Mouse (Mus musculus): ENCODE data around the gene Rnf10. TPM values are rescaled to one million over a fixed set of nuclear protein-coding genes. Genes with fewer than 3 reads are reported as not detected.

Gene Rnf10
- total RNA-seq, 2 experiments from 2014 or later = 253 to 265 TPM

DNA sequence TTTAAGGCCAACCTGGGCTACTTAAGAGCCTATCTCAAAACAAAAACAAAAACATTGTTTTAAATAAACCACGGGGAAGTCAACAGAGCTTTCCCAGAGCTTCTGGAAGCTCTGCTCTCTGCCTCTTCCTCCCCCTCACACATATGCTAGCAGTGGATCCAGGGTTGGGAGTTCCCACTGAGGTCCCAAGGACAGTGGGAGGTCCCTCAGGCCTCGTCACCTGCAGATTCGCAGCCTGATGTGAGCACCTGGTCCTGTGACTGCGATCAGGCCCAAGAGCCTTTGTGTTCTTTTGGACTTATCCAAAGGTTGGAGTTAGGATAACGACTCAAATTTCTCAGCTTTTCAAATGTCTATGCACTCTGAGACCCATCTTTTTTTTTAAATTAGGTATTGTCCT lies 64.1 kb downstream of the Rnf10 start:
- TF ChIP-seq CTCF (IDR thresholded peaks at IDR 0.05) = no peak
- intact Hi-C loops (cut with DNase I) = no loop called here
- Histone ChIP-seq H3K4me3 (no peak overlapping the region), H3K27ac (peak overlapping the region; percentile 76)
- no peak for DNase-seq (ENCODE audit: extremely low spot score in 1 of 2, low spot score in 2 of 2)

- intact Hi-C loops (cut with DNase I) = loop anchor here (2.0 kb wide), 1 partner anchor 61 kb away; no protein-coding TSS in a partner anchor
- TF ChIP-seq CTCF (IDR thresholded peaks at IDR 0.05) = no peak
- Histone ChIP-seq H3K27ac (peak overlapping the region; percentile 76), H3K4me3 (no peak overlapping the region)
- peak in 1 of 2 experiments; percentile 31 for DNase-seq (ENCODE audit: extremely low spot score in 1 of 2, low spot score in 2 of 2)
These were observed 64.8 kb downstream of the Rnf10 start for GRCm38 (mm10) chr5:115207892-115208291.

- DNase-seq (ENCODE audit: extremely low spot score in 1 of 2, low spot score in 2 of 2) = no peak
- peak; percentile 52 for TF ChIP-seq CTCF (IDR thresholded peaks at IDR 0.05)
- H3K4me3 ChIP-seq = no peak overlapping the region
- intact Hi-C loops (cut with DNase I) = loop anchor here (2.0 kb wide), 1 partner anchor 62 kb away; no protein-coding TSS in a partner anchor
- H3K27ac ChIP-seq = peak overlapping the region; percentile 76
These were observed 65.5 kb downstream of the Rnf10 start for GRCm38 (mm10) chr5:115207244-115207643.

- peak; percentile 56 to 69 for DNase-seq (ENCODE audit: extremely low spot score in 1 of 2, low spot score in 2 of 2)
- intact Hi-C loops (cut with DNase I) = no loop called here
- Histone ChIP-seq H3K4me3 (peak overlapping the region; percentile 13; the same call in 1 of the 2 replicates), H3K27ac (peak overlapping the region; percentile 91)
- TF ChIP-seq CTCF (IDR thresholded peaks at IDR 0.05) = no peak
These were observed 68.0 kb downstream of the Rnf10 start for GRCm38 (mm10) chr5:115204562-115205311.

DNA sequence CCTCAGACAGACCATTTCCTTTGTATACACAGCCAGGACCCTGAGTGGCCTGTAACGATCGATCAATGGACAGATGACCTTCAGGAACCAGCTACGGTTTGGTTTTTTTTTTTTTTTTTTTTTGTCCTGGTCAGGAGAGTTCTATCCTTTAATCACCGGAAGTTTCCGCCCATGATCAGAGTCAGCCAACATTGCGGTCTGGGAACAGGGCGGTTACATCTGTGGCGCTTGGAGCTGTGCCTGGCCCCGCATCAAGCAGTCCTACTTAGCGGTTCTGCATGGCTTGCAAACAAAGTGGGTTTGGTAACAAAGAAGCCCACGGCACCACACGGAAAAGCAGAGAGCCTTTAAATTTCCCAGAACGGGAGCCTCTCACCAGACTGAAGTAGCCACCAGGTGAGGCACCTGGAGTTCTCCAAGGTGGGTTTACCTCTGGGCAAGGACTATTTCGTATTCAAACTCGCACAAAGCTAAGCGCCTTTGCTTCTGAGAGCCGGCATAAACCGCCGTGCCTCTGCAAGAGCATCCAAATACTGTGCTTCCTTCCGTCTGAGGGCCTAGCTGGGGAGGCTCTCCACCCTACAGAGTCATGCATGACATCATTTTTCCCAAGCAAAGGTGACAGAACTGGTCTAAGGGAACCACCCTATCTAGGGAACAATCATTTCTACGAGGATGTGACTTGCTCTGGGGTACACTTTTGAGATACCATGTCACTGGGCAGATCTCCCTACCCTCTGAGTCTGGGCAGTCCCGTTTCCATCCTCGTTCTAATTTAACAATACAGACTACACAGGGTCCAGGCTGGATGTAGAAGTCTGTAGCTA lies 68.8 kb downstream of the Rnf10 start:
- intact Hi-C loops (cut with DNase I) = no loop called here
- Histone ChIP-seq H3K4me3 (no peak overlapping the region), H3K27ac (peak overlapping the region; percentile 91)
- TF ChIP-seq CTCF (IDR thresholded peaks at IDR 0.05) = no peak
- peak in 1 of 2 experiments; percentile 29 for DNase-seq (ENCODE audit: extremely low spot score in 1 of 2, low spot score in 2 of 2)

DNA sequence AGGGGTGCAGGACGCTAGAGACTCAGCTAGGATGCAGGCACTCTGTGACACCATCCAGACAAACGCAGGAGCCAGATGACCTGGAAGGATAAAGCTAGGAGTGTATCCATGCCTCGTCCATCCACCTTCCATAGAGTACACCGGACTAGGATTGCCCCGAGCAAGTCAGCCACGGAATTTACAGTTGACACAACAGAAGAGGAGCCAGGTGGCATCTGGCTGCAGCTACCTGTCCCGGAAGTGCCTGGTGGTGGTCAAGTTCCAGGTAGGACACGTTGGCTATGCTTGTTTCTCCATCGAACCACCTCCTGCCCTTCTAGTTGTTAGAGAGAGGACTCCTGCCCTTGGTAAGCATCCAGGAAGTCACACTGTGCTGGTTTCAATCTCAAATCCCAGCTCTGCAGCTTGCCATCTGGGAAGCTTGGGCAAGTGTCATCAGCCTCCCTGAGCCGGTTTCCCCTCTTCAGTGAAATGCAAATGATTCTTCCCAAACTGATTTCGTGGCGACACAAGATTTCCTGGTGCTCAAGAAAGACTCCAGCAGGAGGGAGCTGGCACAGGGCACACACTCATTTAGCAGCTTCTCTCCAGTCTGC lies 78.0 kb downstream of the Rnf10 start:
- no peak for DNase-seq (ENCODE audit: extremely low spot score in 1 of 2, low spot score in 2 of 2)
- H3K27ac ChIP-seq = peak overlapping the region; percentile 90
- intact Hi-C loops (cut with DNase I) = no loop called here
- H3K4me3 ChIP-seq = peak overlapping the region; percentile 79
- no peak for TF ChIP-seq CTCF (IDR thresholded peaks at IDR 0.05)

- Histone ChIP-seq H3K27ac (peak within 1 kb of the TSS; percentile 90), H3K4me3 (peak within 1 kb of the TSS; percentile 79)
- intact Hi-C loops (cut with DNase I) = no loop called here
- peak; percentile 74 to 79 for DNase-seq (ENCODE audit: extremely low spot score in 1 of 2, low spot score in 2 of 2)
- peak; percentile 58 for TF ChIP-seq CTCF (IDR thresholded peaks at IDR 0.05)
These were observed 78.8 kb downstream of the Rnf10 start, which contains the start of gene Cabp1 for GRCm38 (mm10) chr5:115193669-115194625. Cabp1 (minus strand) TSS chr5:115194381.

- intact Hi-C loops (cut with DNase I) = no loop called here
- no peak for TF ChIP-seq CTCF (IDR thresholded peaks at IDR 0.05)
- DNase-seq (ENCODE audit: extremely low spot score in 1 of 2, low spot score in 2 of 2) = peak; percentile 58 to 75
- H3K27ac ChIP-seq = peak overlapping the region; percentile 90
- H3K4me3 ChIP-seq = peak overlapping the region; percentile 79
These were observed 79.5 kb downstream of the Rnf10 start for GRCm38 (mm10) chr5:115193226-115193625.

DNA sequence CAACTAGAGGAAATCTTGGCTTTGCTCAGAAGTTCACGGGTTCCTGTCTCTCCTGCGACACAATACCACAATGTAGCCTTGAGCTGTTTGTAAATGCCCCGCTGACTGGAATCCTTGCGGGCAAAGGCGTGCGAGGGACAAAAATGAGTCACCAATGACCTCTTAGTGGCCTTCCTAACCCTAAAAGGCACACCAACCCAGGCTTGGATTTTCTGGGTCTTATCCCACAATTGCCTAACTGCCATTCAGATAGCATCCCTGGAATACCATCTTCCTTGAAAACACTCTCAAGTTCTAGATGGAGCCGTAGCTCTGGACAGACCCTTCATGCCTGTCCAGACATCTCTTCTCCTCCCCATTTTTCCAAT lies 79.9 kb downstream of the Rnf10 start:
- DNase-seq (ENCODE audit: extremely low spot score in 1 of 2, low spot score in 2 of 2) = no peak
- intact Hi-C loops (cut with DNase I) = no loop called here
- Histone ChIP-seq H3K27ac (peak overlapping the region; percentile 90), H3K4me3 (peak overlapping the region; percentile 79)
- no peak for TF ChIP-seq CTCF (IDR thresholded peaks at IDR 0.05)

DNA sequence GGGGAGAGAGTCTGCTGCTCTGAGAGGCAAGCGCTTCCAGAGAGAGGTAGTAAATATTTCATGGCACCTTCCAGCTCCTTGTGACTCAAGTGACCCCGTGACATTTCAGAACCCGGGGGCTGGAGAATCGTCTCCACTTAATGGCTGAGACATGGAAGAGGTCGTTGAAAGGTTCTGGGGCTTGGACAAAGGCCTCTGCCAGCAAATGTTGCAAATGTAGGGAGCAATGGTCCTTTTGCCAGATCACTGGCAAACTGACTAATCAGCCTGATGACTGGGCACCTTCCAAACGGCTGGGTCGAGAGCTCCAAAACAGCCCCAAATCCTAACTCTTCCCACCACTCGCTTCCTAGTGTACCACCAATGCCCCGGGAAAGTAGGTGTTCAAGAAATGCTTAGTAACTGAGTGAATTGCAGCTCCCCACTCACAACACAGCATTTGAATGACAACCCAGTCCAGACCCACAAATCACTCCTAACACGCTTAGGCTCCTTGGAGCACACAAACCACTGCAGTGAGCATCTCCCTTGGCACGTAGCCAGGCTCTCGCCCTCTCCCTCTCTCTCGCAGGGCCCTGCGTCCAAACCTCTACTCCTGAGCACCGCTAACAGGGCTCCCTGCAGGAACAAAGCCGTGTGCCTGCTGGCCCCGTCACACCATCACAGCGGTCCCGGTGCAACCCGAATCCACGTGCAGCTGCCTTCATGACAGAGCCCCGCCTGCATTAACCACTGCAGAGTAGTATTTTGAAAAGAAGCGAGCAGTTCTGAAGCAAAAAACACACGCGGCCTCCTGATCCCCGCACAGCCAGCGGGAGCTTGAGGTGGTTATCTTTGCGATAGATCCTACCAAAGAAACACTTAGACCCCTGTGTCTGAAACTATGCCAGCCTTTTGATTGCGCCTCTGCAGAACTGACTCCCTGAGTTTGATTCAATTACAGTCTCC lies 80.5 kb downstream of the Rnf10 start:
- Histone ChIP-seq H3K27ac (peak overlapping the region; percentile 90), H3K4me3 (peak overlapping the region; percentile 79)
- peak; percentile 40 to 45 for DNase-seq (ENCODE audit: extremely low spot score in 1 of 2, low spot score in 2 of 2)
- no peak for TF ChIP-seq CTCF (IDR thresholded peaks at IDR 0.05)
- intact Hi-C loops (cut with DNase I) = no loop called here

Other genes with a start within 250 kb of the Rnf10 start
- gene Gm10401, start 174.6 kb downstream of the Rnf10 start, total RNA-seq (2021) = not detected
- 1 to 10 TPM; 6.5 to 7.2 TPM for gene Acads, start 153.6 kb downstream of the Rnf10 start, total RNA-seq (2021)
- 10 to 100 TPM; 25.2 to 31.0 TPM for gene Unc119b, start 137.9 kb downstream of the Rnf10 start, total RNA-seq (2021)
- 10 to 100 TPM; 87.8 to 89.8 TPM for gene Mlec, start 114.7 kb downstream of the Rnf10 start, total RNA-seq (2021)
- 100 to 1,000 TPM; 319 to 335 TPM for gene Cabp1, start 78.5 kb downstream of the Rnf10 start, total RNA-seq (2021)
- gene Pop5, start 37.1 kb downstream of the Rnf10 start, total RNA-seq (2021) = 100 to 1,000 TPM; 116 to 117 TPM
- gene Coq5, start 6.8 kb upstream of the Rnf10 start, total RNA-seq (2021) = 10 to 100 TPM; 39.9 to 41.9 TPM
- 100 to 1,000 TPM; 608 to 642 TPM for gene Dynll1, start 28.1 kb upstream of the Rnf10 start, total RNA-seq (2021)
- gene Srsf9, start 54.3 kb upstream of the Rnf10 start, total RNA-seq (2021) = 10 to 100 TPM; 68.0 to 74.5 TPM
- gene Gatc, start 68.3 kb upstream of the Rnf10 start, total RNA-seq (2021) = 10 to 100 TPM; 20.6 to 20.9 TPM
- 10 to 100 TPM; 21.4 to 24.5 TPM for gene Triap1, start 68.3 kb upstream of the Rnf10 start, total RNA-seq (2021)
- gene Cox6a1, start 76.1 kb upstream of the Rnf10 start, total RNA-seq (2021) = 100 to 1,000 TPM; 701 to 719 TPM
- gene Msi1, start 156.7 kb upstream of the Rnf10 start, total RNA-seq (2021) = 10 to 100 TPM; 46.1 to 51.8 TPM
- gene Pla2g1b, start 193.4 kb upstream of the Rnf10 start, total RNA-seq (2021) = not detected
- gene Sirt4, start 211.8 kb upstream of the Rnf10 start, total RNA-seq (2021) = 10 to 100 TPM; 40.7 to 43.5 TPM
- gene Pxn, start 233.8 kb upstream of the Rnf10 start, total RNA-seq (2021) = 10 to 100 TPM; 22.8 to 25.7 TPM